10 mouse cellular contexts compared by ENCODE assay signal in genomic region chr11:75092159-75092558, GRCm38 (mm10).
A peak's percentile ranks its signal among the peaks of the same experiment; 100 is the strongest.
DNase-seq lines count a peak whose midpoint lies in the region; ATAC-seq lines count a peak whose summit lies in the region.
"Had no signal": no experiment of that assay in that cellular context is flagged by ENCODE, and none has a peak within 500 bp of the region (broad histone marks: within the 10 kb centered on the region; RNA-seq: fewer than 3 reads in every experiment).

No protein-coding gene starts in this region.

- ATAC-seq in kidney, embryonic 16.5 days (ENCODE audit: low FRiP score, low TSS enrichment), result 0 out of 2 replicates have a peak, but pooled peaks have one; percentile 31

- 44% methylated on average over 3 of the region's 3 CpGs for WGBS in kidney, embryonic 16.5 days

- H3K27ac ChIP-seq in kidney, embryonic 16.5 days (ENCODE audit: low read length), result peak overlapping the region; percentile 78
- H3K27ac ChIP-seq: midbrain, embryonic 12.5 days had no signal

- H3K4me3 ChIP-seq in kidney, embryonic 16.5 days (ENCODE audit: low read length), result no peak overlapping the region
- H3K4me3 ChIP-seq: midbrain, embryonic 12.5 days had no signal

- no peaks in the 10 kb centered on the region for H3K9me3 ChIP-seq in kidney, embryonic 16.5 days (ENCODE audit: low read length)
- H3K9me3 ChIP-seq: midbrain, embryonic 12.5 days had no signal

- H3K9ac ChIP-seq in kidney, embryonic 16.5 days (replicated peaks; ENCODE audit: low read length), result no peak overlapping the region
- H3K9ac ChIP-seq: midbrain, embryonic 12.5 days had no signal

- no peaks in the 10 kb centered on the region for H3K36me3 ChIP-seq in kidney, embryonic 16.5 days (ENCODE audit: insufficient read depth, low read length)
- H3K36me3 ChIP-seq: midbrain, embryonic 12.5 days had no signal

- peaks cover 12% of the 10 kb centered on the region for H3K4me1 ChIP-seq in kidney, embryonic 16.5 days (ENCODE audit: insufficient read depth, low read length)
- H3K4me1 ChIP-seq: midbrain, embryonic 12.5 days had no signal

- H3K27me3 ChIP-seq in kidney, embryonic 16.5 days (ENCODE audit: insufficient read depth, low read length), result no peaks in the 10 kb centered on the region
- H3K27me3 ChIP-seq: midbrain, embryonic 12.5 days had no signal

- no peak overlapping the region for H3K4me2 ChIP-seq in kidney, embryonic 16.5 days (replicated peaks; ENCODE audit: low read depth, low read length)
- H3K4me2 ChIP-seq: midbrain, embryonic 12.5 days had no signal

- intact Hi-C loops in left cerebral cortex, postnatal 14 days (cut with DNase I), result no loop called here

- DNase-seq in cerebellum, postnatal 10 days, result peak; percentile 32 to 38
- DNase-seq in cerebellum, adult 9-11 months, result no peak
- peak; percentile 5 to 18 for DNase-seq in spleen, postnatal 36 days (ENCODE audit: low spot score in 2 of 2)
- no peak for DNase-seq in spleen, postnatal 4 days (ENCODE audit: low spot score in 2 of 2)
- no peak for DNase-seq in left cerebral cortex, postnatal 14 days (ENCODE audit: low spot score in 2 of 2)
- DNase-seq in retina, postnatal 1 day, result no peak
- no peak for DNase-seq in embryo, embryonic 9.5 days (ENCODE audit: extremely low spot score)
- DNase-seq: B cell, adult 2 months had no signal

Comparison
In these comparisons a context has a peak if more than half of its experiments do, and no peak if none do; other contexts are left out.
1. DNase-seq: peak in cerebellum, postnatal 10 days (2 of 2) and spleen, postnatal 36 days (2 of 2); none in cerebellum, adult 9-11 months (single experiment), spleen, postnatal 4 days (0 of 2), left cerebral cortex, postnatal 14 days (0 of 2), retina, postnatal 1 day (single experiment) and embryo, embryonic 9.5 days (single experiment).